In genomic region chr1:42876463-42877093, GRCm38 (mm10) we compare ENCODE assay signal across 17 mouse cellular contexts. TPM values are rescaled to one million over a fixed set of nuclear protein-coding genes. Genes with fewer than 3 reads are reported as not detected.
DNase-seq lines count a peak whose midpoint lies in the region; ATAC-seq lines count a peak whose summit lies in the region.
"Had no signal": no experiment of that assay in that cellular context is flagged by ENCODE, and none has a peak within 500 bp of the region (broad histone marks: within the 10 kb centered on the region; RNA-seq: fewer than 3 reads in every experiment).

No protein-coding gene starts in this region.

- H3K27ac ChIP-seq in forebrain, embryonic 13.5 days: peak overlapping the region; percentile 59
- peak overlapping the region; percentile 58 for H3K27ac ChIP-seq in hindbrain, embryonic 14.5 days
- peak overlapping the region; percentile 76 for H3K27ac ChIP-seq in midbrain, embryonic 14.5 days (replicated peaks; ENCODE audit: low read depth, low read length)
- H3K27ac ChIP-seq: limb, embryonic 12.5 days; liver, embryonic 15.5 days had no signal

- H3K9me3 ChIP-seq in forebrain, embryonic 13.5 days (replicated peaks): no peaks in the 10 kb centered on the region
- H3K9me3 ChIP-seq in hindbrain, embryonic 14.5 days (ENCODE audit: control insufficient read depth, low read length): no peaks in the 10 kb centered on the region
- no peaks in the 10 kb centered on the region for H3K9me3 ChIP-seq in midbrain, embryonic 14.5 days (ENCODE audit: control insufficient read depth, low read length)
- H3K9me3 ChIP-seq: heart, embryonic 13.5 days; limb, embryonic 12.5 days; liver, embryonic 15.5 days had no signal

- H3K4me1 ChIP-seq in forebrain, embryonic 13.5 days: peaks cover 12% of the 10 kb centered on the region
- peaks cover 19% of the 10 kb centered on the region for H3K4me1 ChIP-seq in hindbrain, embryonic 14.5 days (replicated peaks; ENCODE audit: control insufficient read depth, insufficient read depth, low read length)
- H3K4me1 ChIP-seq in midbrain, embryonic 14.5 days (ENCODE audit: control insufficient read depth, insufficient read depth, low read length): peaks cover 18% of the 10 kb centered on the region
- H3K4me1 ChIP-seq: limb, embryonic 12.5 days; liver, embryonic 15.5 days had no signal

- no peaks in the 10 kb centered on the region for H3K27me3 ChIP-seq in forebrain, embryonic 13.5 days
- no peaks in the 10 kb centered on the region for H3K27me3 ChIP-seq in hindbrain, embryonic 14.5 days (ENCODE audit: control insufficient read depth, insufficient read depth, low read length)
- H3K27me3 ChIP-seq in midbrain, embryonic 14.5 days (ENCODE audit: control insufficient read depth, insufficient read depth, low read length): no peaks in the 10 kb centered on the region
- H3K27me3 ChIP-seq: heart, embryonic 13.5 days; limb, embryonic 12.5 days; liver, embryonic 15.5 days had no signal

- H3K4me3 ChIP-seq in forebrain, embryonic 13.5 days: no peak overlapping the region
- H3K4me3 ChIP-seq in hindbrain, embryonic 14.5 days (replicated peaks; ENCODE audit: low read length): no peak overlapping the region
- no peak overlapping the region for H3K4me3 ChIP-seq in midbrain, embryonic 14.5 days (replicated peaks; ENCODE audit: low read depth, low read length)
- H3K4me3 ChIP-seq: heart, embryonic 13.5 days; limb, embryonic 12.5 days; liver, embryonic 15.5 days had no signal

- no peak overlapping the region for H3K4me2 ChIP-seq in forebrain, embryonic 13.5 days
- H3K4me2 ChIP-seq in hindbrain, embryonic 14.5 days (replicated peaks): peak overlapping the region; percentile 30
- H3K4me2 ChIP-seq in midbrain, embryonic 14.5 days (ENCODE audit: low read length): peak overlapping the region; percentile 43
- H3K4me2 ChIP-seq: heart, embryonic 13.5 days; limb, embryonic 12.5 days; liver, embryonic 15.5 days had no signal

- H3K36me3 ChIP-seq in forebrain, embryonic 13.5 days (ENCODE audit: poor library complexity, severe bottlenecking): no peaks in the 10 kb centered on the region
- no peaks in the 10 kb centered on the region for H3K36me3 ChIP-seq in hindbrain, embryonic 14.5 days (replicated peaks; ENCODE audit: control insufficient read depth, insufficient read depth)
- no peaks in the 10 kb centered on the region for H3K36me3 ChIP-seq in midbrain, embryonic 14.5 days (ENCODE audit: control insufficient read depth, insufficient read depth, low read length)
- H3K36me3 ChIP-seq: limb, embryonic 12.5 days; liver, embryonic 15.5 days had no signal

- H3K9ac ChIP-seq in forebrain, embryonic 13.5 days: no peak overlapping the region
- 0 out of 2 replicates have a peak overlapping the region, but pooled peaks have one; percentile 40 for H3K9ac ChIP-seq in hindbrain, embryonic 14.5 days
- H3K9ac ChIP-seq in midbrain, embryonic 14.5 days (replicated peaks; ENCODE audit: low read length): 0 out of 2 replicates have a peak overlapping the region, but pooled peaks have one; percentile 17
- H3K9ac ChIP-seq: heart, embryonic 13.5 days; limb, embryonic 12.5 days; liver, embryonic 15.5 days had no signal

- DNase-seq in Muller cell, postnatal 12 days (ENCODE audit: inconsistent ontology term): peak; percentile 39
- DNase-seq in hindbrain, embryonic 14.5 days (ENCODE audit: low spot score): no peak
- DNase-seq in midbrain, embryonic 14.5 days: peak; percentile 46
- no peak for DNase-seq in frontal cortex, adult 2 months (ENCODE audit: extremely low spot score in 1 of 2, low spot score in 1 of 2)
- DNase-seq in adrenal gland, postnatal 4 days (ENCODE audit: low spot score in 2 of 2): no peak
- DNase-seq in retina, postnatal 1 day: no peak
- DNase-seq in spleen, adult 18-20 months: no peak
- DNase-seq: B cell, adult 2 months; cerebellum, postnatal 36 days; gastrocnemius, postnatal 36 days; kidney, adult 8-10 months; lung, postnatal 4 days; thymus, adult 18-20 months had no signal

- 58% methylated on average over 4 of the region's 4 CpGs for WGBS in forebrain, embryonic 13.5 days
- WGBS in hindbrain, embryonic 14.5 days: 50% methylated on average over 4 of the region's 4 CpGs
- 57% methylated on average over 4 of the region's 4 CpGs for WGBS in midbrain, embryonic 14.5 days

- ATAC-seq in forebrain, embryonic 13.5 days: peak; percentile 79; the same call in 1 of the 2 replicates
- ATAC-seq in hindbrain, embryonic 14.5 days (ENCODE audit: low FRiP score): peak; percentile 74
- peak; percentile 66; the same call in 1 of the 2 replicates for ATAC-seq in midbrain, embryonic 14.5 days (ENCODE audit: low FRiP score, low TSS enrichment)

RNA-seq across cellular contexts. Expression of gene Mrps9, which starts 25.5 kb away (rescaled TPM):
- polyA plus RNA-seq in forebrain, embryonic 13.5 days (2015; fragmentation: Nextera tagmentation; extraction: Ambion mirVana): 42.6 and 46.6 TPM in 2 replicates
- 29.0 and 36.3 TPM in 2 replicates for polyA plus RNA-seq in hindbrain, embryonic 14.5 days (2014; fragmentation: Nextera tagmentation; extraction: Ambion mirVana)
- polyA plus RNA-seq in midbrain, embryonic 14.5 days (2014; fragmentation: Nextera tagmentation; extraction: Ambion mirVana): 35.3 and 39.4 TPM in 2 replicates
- polyA plus RNA-seq in frontal cortex, adult 2 months (2012; rRNA removed): 56.2 and 57.1 TPM in 2 replicates
- 10 to 100 TPM; 81.4 to 82.0 TPM for total RNA-seq in adrenal gland, postnatal 4 days (2021)

Comparison
In these comparisons a context has a peak if more than half of its experiments do, and no peak if none do; other contexts are left out.
1. DNase-seq: peak in Muller cell, postnatal 12 days (single experiment) and midbrain, embryonic 14.5 days (single experiment); none in hindbrain, embryonic 14.5 days (single experiment), frontal cortex, adult 2 months (0 of 2), adrenal gland, postnatal 4 days (0 of 2), retina, postnatal 1 day (single experiment) and spleen, adult 18-20 months (0 of 2).
2. Peak in every context shown above with its lines, with median percentiles within 50 percentile points of each other: ATAC-seq and H3K27ac ChIP-seq.